Mouse (Mus musculus) liver, postnatal 0 days (tissue): ENCODE measurements around the gene Zmynd15.

Experiments used
- CTCF ChIP-seq: sonication (generic); IDR thresholded peaks from 2 replicates; pipeline ENCODE4 v1.5.1; 2016; ENCODE audit warnings: antibody characterized with exemption, low read depth
- EP300 ChIP-seq: IDR thresholded peaks from 2 replicates; pipeline ENCODE4 v1.6.1; 2016; ENCODE audit warnings: antibody characterized with exemption, low read depth, mild to moderate bottlenecking

DNA sequence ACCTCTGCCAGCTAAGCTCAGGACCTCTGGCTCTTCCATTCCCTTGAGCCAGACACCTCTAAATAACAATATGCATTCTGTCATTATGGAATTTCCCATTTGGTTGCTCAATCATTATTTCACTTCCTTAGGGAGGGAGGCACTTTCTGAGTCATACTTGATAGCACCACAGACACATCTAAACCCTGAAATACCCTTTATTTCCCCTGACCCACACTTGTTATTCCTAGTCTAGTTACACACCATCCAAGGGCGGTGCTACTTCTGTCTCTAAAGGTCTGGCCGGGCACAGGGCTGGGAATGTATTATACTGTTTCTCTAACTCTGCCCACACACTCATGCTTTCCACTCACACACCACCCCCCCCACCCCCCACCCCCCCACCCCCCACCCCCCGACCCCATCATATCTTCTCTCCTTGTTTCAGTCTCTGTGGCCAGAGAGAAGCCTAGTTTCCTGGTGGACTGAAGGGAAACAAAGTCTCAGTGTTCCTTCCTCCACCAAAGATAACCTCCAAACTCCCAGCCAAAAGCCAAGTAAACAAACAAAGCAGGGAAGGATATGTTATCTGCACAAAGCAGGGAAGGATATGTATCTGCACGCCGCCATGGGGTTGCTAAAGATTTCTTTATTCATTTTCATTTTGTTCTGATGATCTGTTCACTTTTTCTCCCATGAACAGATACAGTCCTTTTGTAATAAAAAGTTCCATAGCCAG lies 8.8 kb downstream of the Zmynd15 start:
- no peak for TF ChIP-seq CTCF
- no peak for TF ChIP-seq EP300
